Mouse (Mus musculus): Measurements from ENCODE around the gene Gm10837.

DNA sequence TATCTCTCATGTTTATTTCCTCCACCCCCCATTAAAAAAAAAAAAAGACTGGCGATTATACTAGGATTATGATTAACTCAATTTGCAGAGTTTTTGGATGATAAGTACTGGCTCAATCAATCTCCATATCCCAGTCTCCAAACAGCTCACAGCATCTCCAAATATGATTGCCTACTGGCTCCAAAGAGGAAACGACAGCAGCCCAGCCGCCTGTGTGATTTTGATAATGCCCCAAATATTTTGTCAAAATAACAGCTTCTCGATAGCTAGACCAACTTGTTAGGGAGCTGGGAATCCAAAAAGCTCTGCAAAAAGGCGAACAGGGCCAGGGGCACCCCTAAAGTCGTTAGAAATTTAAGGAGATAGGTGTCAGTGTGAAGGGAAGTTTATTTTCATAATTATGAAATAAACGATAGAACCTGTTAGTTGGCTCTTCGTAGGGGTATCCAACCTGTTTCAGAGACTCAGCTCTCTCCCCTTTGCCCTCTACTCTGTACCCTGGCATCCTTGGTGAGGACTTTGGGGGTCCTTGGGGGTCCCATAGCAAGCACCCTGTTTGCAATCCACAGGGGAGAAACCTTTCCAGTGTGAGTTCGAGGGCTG lies 12.3 kb upstream of the Gm10837 start:
- TF ChIP-seq POLR2A (IDR thresholded peaks at IDR 0.05; ENCODE audit: low read depth, low read length): no peak
- no peak for TF ChIP-seq CTCF (IDR thresholded peaks at IDR 0.05; ENCODE audit: borderline replicate concordance, insufficient read depth, low read length)

Data from embryonic fibroblast, embryonic 13.5 days (primary cell).